Mouse (Mus musculus): ENCODE measurements around the gene Fat1.

Gene Fat1

DNA sequence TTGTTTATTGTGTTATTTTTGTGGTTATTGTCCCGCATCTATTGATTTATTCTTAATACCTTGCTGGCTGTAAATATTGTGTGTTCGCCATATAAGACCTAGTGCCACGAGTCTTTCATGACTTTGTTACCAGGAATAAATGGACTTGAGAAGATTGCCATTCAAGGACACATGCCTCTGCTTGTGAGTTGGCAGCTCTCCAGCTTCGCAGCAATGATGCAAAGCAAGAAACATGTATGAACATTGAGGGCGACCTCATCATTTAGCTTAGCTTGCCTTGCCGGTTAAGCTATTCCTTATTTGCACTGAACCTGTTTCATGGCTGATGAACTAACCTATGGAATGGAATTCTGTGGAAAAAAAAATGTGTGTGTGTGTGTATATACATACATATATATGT lies 26.2 kb downstream of the Fat1 start:
- DNase-seq (ENCODE audit: low read depth, low spot score), result no peak

DNA sequence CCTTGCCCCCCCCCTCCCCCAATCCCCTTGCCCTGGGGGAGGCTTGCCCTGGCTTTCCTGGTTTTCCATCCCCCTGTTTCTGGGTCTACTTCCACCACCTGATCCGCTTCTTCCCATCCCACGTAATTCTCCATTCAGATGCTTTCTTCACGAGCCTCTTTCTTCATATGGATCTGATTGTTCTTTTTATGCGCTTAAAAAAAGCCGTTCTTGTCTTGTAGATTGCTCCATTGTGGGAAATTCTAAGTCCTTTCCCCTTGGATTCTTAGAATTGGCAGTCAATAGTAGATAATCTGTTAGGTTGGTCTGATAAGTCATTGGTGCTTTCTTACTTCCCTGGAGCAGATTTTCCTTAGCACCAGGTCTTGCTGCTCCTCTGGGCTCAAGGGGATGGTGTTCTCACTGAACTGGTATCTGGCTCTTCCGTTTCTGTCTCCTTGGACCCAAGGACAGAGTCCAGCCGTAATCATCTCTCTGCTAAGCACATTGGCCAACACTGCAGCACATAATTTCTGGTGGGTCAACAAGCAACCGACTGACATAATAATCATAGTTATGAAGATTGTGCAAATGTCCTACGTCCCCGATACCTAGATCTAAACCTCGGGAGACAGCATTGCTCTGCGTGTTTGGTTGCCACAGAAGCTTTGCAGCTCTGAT lies 27.5 kb downstream of the Fat1 start:
- DNase-seq (ENCODE audit: low read depth, low spot score), result no peak

DNA sequence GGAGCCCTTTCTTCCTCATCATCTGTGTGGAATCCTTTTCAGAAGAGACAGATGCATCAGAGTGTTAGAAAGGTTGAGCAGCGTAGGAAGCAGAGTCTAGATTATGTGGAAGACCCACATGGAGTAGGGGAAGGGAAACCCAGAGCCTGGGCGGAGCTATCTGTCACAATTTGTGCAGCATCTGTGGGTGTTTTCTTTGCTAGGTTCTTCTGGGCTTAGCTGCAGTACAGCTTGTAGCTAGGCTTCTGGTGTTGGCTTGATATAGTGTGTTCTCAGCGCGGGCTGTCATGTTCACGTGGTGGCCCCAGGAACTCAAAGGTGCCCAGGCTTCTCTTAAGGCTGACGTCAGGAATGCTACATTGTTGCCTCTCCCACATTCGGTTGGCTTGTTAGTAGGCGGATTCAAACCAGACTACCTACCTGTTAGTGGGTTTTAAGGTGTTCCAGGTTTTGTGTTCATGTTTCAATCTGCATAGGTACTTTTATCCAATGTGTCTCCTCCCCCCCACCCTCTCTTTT lies 32.3 kb downstream of the Fat1 start:
- no peak for DNase-seq (ENCODE audit: low read depth, low spot score)

DNA sequence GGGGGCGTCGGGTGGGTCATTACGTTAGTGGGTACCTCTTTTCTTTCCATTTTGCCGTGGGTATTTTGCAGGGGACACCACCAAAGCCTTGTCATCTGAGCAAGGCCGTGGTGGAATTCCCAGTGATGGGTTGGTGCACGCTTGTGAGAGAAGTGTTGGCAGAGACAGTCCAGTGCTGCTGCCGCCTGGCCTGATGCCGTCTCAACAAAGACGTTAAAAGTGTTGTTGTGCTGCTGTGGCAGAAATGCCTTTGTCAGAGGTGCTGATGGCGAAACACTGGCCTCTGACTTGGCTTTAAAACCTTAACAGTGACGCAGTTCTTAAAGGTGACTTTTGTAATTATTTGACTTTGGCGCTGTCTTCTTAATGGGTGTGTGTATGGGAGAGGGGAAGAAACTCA lies 34.8 kb downstream of the Fat1 start:
- DNase-seq (ENCODE audit: low read depth, low spot score), result no peak

DNA sequence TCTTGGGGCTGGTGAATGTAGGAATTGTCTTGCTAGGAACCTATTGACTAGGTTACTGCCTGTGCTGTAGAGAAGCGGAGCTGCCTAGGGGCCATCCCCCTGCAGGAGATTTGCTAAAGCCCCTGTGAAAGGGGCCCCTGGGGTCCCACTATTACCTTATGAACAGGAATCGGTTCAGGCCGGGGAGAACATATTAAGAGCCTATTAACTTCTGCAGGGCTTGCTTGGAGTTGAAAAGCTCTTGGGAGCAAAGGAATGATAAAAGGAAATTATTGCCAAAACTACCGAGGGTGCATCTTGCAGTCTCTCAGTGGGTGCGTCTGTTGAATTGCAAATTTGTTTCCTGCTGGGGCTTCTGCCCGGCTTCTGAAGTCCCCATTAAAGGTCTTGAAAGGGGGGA lies 36.1 kb downstream of the Fat1 start:
- no peak for DNase-seq (ENCODE audit: low read depth, low spot score)

DNA sequence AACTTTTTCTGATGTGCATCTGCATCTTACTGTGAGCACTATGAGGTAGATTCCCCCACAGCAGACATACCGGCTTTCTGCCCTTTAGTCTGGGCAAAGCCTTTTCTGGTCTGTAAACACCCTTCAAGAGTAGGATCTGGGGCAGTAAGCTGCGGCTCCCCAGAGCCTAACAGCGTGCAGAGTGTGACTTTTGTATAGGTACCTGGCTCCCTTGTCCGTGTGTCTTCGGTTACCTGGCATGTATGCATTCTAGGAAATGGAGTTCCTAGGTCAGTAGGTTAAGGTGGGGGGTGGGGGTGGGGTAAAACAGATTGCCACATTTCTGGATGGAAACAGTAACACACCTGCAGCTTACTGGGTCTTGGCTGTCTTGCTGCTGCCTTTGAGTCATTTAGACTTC lies 36.7 kb downstream of the Fat1 start:
- no peak for DNase-seq (ENCODE audit: low read depth, low spot score)

DNA sequence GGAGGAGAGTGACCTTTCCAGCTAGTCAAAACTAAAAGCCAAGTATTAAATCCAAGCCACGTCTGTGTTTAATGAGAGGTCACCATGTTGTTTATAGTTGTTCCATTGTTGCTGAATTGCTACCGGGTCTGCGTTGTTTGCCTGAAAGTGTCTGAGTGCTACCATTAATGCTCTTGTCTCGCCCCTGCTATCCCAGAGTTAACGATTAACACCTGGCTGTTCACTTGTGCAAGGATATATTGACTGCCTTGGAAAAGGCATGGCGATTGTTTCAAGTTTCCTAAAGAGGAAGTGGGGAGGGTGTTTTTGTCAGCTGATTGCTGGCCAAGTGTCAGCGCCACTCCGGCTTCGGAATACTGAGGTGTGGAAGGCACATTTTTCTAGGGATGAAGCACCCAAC lies 39.9 kb downstream of the Fat1 start:
- no peak for DNase-seq (ENCODE audit: low read depth, low spot score)

DNA sequence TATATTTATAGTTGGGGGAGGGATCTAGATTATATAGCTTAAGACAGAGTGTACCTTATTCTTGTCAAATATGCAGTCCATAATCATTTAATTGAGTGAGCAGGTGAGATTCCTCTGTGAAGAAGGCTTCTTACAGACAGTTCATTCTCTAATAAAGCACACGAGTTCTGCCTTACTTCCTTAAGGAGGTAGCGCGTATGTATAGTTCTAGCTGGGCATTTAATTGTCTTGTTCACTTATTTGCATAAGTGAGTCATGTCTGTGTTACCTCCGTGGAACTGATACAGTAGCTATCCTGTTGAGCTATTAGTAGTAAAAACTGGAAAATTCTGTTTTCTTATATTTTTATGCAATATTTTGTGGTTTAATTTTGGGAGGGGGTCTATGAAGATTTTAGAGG lies 40.4 kb downstream of the Fat1 start:
- no peak for DNase-seq (ENCODE audit: low read depth, low spot score)

DNA sequence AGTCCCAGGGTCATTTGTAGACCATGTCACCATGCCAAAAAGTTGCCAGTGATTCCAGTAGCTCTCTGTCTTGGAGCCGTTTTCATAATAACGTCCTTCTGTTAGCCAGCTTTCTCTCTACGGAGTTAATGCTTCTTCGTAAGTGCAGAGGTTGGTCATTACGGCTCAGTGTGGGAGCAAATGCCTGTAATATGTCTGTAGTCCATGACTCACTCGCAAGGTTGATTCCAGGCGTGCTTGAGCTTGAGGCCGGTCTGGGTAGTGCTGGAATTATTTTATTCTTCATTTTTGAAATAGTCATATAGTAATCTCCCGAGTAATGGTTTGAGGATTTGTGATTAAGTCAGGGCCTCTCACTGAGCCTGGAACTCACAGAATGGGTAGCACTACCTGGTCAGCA lies 43.4 kb downstream of the Fat1 start:
- DNase-seq (ENCODE audit: low read depth, low spot score), result no peak

DNA sequence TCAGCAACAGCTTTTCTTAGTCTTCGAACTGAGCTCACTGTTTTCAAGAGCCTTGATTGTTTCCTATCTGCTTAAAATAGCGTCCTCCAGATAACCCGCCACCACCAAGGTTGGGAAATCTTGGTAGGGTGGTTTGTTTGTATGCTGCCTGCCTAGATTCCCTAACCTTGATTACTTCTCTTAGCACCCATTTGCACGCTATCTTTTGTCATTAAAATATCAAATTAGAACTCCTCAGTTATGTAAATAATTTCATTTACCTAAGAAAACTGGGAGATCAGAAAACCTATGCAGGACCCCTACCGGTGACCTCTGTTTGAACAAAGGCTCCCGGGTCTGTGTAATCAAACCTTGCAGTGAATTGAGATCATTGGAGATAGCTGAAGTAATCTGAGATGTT lies 44.0 kb downstream of the Fat1 start:
- DNase-seq (ENCODE audit: low read depth, low spot score), result no peak

DNA sequence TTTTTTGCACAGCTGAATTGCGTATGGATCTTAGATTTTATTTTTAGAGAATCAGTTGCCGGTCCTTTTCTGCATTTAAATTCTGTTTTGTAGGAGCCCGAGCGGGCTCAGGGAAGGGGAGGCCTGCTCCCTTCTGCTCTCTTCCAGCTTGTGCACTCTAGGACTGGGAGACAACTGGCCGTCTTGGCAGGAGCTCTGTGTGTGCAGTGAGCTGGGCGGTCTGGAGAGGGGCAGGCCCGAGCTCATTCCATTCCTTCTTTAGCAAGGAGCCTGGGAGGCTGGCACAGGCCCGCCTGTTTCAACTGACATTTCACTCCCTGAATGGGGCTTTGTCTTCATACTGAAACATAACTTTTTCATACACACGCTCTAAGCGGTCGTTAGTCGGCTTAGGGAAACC lies 44.8 kb downstream of the Fat1 start:
- no peak for DNase-seq (ENCODE audit: low read depth, low spot score)

DNA sequence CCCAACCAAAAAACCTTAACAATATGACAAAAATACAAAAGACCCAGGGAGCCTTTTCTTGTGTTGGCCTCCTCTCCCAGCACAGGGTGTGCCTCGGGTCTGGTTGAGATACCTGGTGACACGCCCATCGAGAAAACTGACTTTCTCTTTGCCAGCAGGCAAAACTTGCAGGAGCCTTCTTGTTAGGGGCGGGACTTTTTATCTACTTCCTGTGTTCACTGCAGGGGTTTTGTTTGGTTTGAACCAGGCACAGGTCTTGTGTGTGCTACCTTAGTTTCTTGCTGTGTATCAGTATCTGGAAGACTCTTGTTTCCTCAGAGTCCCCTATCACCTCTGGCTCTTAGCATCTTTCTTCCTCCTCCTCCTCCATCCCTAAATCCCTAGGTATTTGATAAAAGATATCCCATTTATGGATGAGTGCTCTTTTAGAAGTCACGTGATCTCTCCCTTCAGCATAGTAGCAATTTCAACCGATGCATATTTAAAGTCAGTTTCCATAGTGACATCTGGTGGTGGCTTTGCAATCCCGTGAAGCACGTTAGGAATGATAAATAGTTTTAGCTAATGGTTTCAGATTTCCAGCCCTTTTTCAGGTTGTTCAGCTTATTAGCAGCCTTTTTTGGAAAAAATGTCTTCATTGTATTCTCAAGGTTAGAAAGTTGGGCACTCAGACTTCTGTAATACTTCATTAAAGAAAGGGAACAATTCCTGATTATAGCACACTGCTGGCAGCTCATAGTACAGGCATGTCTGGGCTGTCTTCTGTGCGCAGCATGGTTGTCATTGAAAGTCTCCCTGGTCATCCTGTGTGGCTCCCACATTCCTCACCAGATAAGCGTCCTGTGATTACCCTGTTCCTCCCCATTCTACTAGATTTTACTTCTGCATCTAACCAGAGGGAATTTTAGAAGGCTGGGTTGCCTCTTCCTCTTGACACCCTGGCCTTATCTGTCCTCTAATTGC lies 50.4 kb downstream of the Fat1 start:
- peak; percentile 37 for DNase-seq (ENCODE audit: low read depth, low spot score)

DNA sequence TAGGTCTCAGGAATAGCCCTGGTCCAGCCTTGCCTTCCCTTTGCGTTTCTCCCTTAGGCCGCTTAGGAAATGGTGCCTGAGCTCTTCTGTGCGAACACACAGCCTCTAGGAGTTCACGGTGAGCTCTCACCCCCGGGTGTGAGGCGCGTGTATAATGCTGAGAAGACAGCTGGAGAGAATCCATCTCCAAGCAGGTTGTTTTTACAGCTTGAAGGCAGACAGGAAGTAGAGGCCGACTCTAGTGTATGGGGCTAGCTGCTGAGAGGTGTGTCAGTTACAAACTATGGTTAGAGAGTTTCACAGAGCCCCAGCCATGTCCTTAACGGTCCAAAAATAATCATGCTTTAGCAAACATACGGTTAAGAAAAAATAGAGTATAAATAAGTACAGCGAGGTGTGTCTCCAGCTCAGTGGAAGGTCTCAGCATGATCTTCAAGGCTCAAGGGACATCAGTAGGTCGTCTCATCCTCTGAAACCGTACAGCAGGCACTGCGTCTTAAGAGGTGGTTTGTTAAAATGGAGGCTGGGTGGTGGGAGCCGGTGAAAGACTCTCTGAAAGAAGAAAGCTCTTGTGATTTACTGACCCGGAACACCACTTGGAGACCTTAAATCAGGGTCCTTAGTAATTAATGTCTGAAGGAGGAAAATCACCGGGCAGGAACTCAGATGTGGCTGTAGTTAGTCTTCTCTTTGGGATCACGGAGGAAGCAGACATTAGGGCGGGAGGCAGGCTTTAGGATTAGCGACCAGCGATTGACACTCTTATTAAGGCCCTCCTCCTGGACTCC lies 56.6 kb downstream of the Fat1 start:
- DNase-seq (ENCODE audit: low read depth, low spot score), result no peak

DNA sequence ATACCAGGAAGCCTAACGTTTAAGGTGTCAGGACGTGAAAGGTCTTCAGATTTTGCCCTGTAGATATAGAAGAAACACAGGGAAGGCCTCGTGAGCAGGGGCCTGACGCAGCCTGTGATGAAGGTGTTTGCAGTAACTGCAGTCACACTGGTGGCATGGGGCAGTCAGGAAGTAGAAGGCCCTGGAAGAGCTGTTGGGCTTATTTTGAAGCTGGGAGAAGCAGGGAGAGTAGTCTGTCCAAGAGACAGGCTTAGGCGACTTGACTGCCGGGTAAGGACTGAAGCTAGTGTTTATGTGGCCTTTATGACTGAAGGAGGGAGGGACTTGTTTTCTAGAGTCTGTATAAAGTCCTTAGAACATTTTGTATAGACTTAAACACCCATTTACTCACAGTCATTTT lies 57.4 kb downstream of the Fat1 start:
- no peak for DNase-seq (ENCODE audit: low read depth, low spot score)

DNA sequence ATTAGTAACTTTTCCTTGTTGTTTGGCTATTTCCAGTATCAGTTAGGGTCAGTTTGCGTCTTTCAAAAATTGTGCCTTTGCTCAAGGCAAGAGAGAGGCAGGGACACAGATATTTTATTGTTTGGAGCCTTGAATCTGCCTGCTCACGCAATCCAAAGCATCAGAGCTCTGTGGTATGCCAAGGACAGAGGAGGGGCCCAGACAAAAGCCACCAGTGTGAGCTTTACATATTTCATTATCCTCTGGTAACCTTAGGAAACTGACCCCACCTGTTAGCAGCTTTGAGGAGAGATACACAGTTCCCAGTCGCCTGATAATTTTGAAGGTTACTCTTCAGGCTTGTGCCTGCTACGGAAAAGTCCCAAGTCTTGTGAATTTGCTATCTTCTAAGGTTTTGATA lies 58.1 kb downstream of the Fat1 start:
- DNase-seq (ENCODE audit: low read depth, low spot score), result no peak

DNA sequence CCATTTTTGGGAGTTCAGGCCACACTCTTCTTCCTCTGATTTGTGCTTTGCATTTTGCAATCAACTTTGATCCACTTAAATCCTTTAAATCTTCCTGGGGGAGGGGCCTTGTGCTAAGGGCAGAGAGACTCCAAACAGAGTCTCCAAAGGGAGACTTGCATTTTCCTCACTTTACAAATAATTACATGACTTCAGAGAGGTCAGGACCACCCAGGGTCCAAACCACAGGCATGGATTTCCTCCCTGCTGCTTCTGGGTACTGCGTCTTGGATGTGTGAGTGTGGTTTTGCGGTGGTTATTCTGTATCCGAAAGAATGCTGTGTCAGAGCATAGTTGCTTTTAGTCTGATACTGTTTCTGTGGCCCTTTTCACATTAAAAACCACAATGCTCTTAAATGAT lies 61.2 kb downstream of the Fat1 start:
- DNase-seq (ENCODE audit: low read depth, low spot score), result no peak

DNA sequence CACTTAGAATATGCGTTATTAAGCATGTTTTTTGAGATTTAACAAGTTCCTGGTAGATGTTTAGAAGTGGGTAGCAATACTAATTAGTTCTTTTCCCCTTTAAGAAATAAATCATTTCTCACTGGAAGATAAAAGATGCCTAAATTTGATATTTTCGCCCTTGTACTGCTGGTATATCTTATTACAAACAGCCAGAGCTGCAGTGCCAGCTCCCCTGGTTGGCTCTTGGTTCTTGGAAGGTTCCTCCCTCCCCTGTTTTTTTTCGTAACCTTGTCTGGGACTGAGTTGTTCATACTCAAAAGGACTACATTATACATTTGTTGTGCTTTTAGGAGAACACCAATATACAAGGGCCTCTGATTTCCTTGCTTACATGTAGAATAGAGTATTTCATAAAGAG lies 62.1 kb downstream of the Fat1 start:
- no peak for DNase-seq (ENCODE audit: low read depth, low spot score)

DNA sequence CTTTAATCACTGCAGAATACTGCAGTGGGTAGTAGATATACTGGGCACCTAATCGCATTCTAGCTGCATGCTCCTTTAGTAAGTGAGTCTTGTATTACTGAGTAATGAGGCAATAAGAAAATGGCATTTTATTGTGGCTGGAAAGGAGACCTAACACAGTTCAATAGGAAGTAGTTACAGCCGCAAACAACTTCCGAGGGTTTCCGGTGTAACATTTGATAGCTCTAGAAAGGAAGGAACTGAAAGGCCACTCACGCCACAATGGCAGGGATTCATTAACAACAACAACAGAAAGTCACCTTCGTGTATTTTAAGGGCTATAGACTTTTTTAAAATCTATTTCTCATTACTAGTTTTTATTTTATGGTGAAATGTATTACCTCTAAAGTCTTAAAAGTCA lies 62.6 kb downstream of the Fat1 start:
- DNase-seq (ENCODE audit: low read depth, low spot score), result no peak

DNA sequence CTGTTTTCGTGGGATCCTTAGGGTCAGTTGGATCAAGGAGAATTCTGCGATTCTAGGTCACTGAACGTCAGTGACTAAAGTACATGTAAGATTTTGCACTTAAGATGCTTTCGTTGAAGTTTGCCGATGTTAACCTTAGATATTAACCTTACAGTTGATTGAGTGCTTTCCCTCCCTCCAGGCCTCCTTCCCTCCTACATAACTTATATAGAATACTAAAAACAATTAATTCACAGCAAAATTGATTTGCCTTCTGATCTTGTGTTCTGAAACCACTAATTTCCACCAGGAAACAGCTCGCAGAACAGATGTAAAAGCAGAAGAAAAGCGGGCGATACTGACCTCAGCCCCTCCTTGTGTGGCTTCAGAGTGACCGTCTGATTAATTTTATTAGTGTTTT lies 63.0 kb downstream of the Fat1 start:
- DNase-seq (ENCODE audit: low read depth, low spot score), result no peak

DNA sequence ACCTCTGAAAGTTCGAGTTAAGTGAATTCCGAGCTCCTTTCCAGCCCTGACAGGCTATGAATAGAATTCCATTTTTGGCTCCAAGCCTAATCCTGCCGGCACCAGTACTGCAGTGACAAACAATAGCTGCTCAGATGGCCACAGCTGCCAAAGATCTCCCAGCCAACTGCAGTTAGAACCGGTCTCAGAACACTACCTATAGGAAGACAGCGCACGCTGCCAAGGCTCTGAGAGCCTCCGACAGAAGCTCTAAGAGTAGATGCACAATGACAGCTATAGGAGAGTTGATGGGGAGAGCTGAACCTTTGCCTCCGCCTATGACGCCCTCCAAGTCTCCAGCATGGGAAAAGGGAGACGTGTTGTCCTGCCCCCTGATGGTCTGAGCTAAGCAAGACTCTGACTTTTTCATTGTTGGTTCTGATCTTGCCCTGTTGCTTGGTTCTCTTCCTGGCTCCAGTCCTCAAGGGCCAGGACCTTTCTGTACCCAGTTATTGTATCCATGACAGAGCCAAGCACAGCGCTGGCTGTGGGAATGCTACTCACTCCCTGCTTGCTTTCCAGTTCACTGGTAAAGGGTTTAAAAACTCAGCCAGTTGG lies 63.5 kb downstream of the Fat1 start:
- DNase-seq (ENCODE audit: low read depth, low spot score), result peak; percentile 40

DNA sequence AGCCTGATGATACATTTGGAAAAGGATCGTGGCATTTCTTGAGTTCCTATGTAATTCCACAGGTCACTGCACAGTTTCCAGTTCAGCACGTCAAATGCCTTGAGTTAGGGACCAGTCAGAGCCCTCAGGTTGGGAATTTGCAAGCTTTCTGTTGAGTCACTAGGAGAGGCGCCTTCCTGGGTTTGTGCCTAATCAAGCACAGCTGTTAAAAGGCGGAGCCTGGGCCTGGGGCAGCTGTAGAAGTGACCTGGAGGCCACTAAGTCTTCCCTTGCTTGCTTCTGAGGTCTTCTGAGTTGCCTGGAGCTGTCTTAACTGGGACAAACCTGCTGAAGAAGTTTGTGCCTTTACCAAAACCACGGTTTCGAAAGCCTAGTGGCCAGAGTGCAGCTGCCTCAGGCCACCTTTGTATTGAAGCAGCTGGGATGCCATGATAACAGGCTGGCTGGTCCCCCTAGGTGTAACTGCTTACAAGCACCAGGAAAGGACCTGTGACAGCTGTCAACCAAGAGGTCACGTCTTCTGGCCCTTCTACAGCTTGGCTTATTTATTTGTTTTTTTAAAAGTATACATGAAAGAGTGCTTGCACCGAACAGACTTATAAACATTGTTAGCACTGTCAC lies 66.4 kb downstream of the Fat1 start:
- DNase-seq (ENCODE audit: low read depth, low spot score), result no peak
